In genomic region chr17:28101284-28101887, GRCm38 (mm10) we compare ENCODE assay signal across 16 mouse cellular contexts. TPM values are rescaled to one million over a fixed set of nuclear protein-coding genes. Genes with fewer than 3 reads are reported as not detected.
DNase-seq lines count a peak whose midpoint lies in the region; ATAC-seq lines count a peak whose summit lies in the region.
"Had no signal": no experiment of that assay in that cellular context is flagged by ENCODE, and none has a peak within 500 bp of the region (broad histone marks: within the 10 kb centered on the region; RNA-seq: fewer than 3 reads in every experiment).

No protein-coding gene starts in this region.

- no peaks in the 10 kb centered on the region for H3K27me3 ChIP-seq in kidney, embryonic 14.5 days (ENCODE audit: control insufficient read depth, insufficient read depth, low read length)
- H3K27me3 ChIP-seq in embryonic facial prominence, embryonic 14.5 days (replicated peaks; ENCODE audit: control insufficient read depth, insufficient read depth, low read length): no peaks in the 10 kb centered on the region
- no peaks in the 10 kb centered on the region for H3K27me3 ChIP-seq in limb, embryonic 10.5 days (ENCODE audit: low read depth, poor library complexity, severe bottlenecking)
- H3K27me3 ChIP-seq in midbrain, embryonic 16.5 days (ENCODE audit: control insufficient read depth, insufficient read depth, low read depth, low read length): no peaks in the 10 kb centered on the region
- H3K27me3 ChIP-seq: heart, embryonic 15.5 days had no signal

- peak; percentile 81 for ATAC-seq in kidney, embryonic 14.5 days (ENCODE audit: low FRiP score, low TSS enrichment)
- no peak for ATAC-seq in embryonic facial prominence, embryonic 14.5 days (ENCODE audit: low read depth)
- peak; percentile 66; the same call in 1 of the 2 replicates for ATAC-seq in midbrain, embryonic 16.5 days
- ATAC-seq: inflammation-experienced regulatory T-cells, adult 6 months had no signal

- no peaks in the 10 kb centered on the region for H3K36me3 ChIP-seq in kidney, embryonic 14.5 days (ENCODE audit: control insufficient read depth, insufficient read depth, low read length)
- no peaks in the 10 kb centered on the region for H3K36me3 ChIP-seq in embryonic facial prominence, embryonic 14.5 days (ENCODE audit: control insufficient read depth, insufficient read depth, low read length)
- H3K36me3 ChIP-seq in limb, embryonic 10.5 days: no peaks in the 10 kb centered on the region
- no peaks in the 10 kb centered on the region for H3K36me3 ChIP-seq in midbrain, embryonic 16.5 days (ENCODE audit: control insufficient read depth, insufficient read depth, low read length)
- H3K36me3 ChIP-seq: heart, embryonic 15.5 days had no signal

- peak overlapping the region; percentile 78 for H3K27ac ChIP-seq in kidney, embryonic 14.5 days (ENCODE audit: low read depth, low read length)
- H3K27ac ChIP-seq in embryonic facial prominence, embryonic 14.5 days (replicated peaks; ENCODE audit: low read depth, low read length): no peak overlapping the region
- peak overlapping the region; percentile 68 for H3K27ac ChIP-seq in limb, embryonic 10.5 days
- peak overlapping the region; percentile 55 for H3K27ac ChIP-seq in midbrain, embryonic 16.5 days (ENCODE audit: low read length)
- H3K27ac ChIP-seq: heart, embryonic 15.5 days had no signal

- 7% methylated on average over 12 of the region's 12 CpGs for WGBS in kidney, embryonic 14.5 days
- 42% methylated on average over 12 of the region's 12 CpGs for WGBS in embryonic facial prominence, embryonic 14.5 days
- 18% methylated on average over 12 of the region's 12 CpGs for WGBS in limb, embryonic 10.5 days
- WGBS in midbrain, embryonic 16.5 days: 27% methylated on average over 12 of the region's 12 CpGs

- H3K4me2 ChIP-seq in kidney, embryonic 14.5 days (replicated peaks; ENCODE audit: low read depth, low read length): 0 out of 2 replicates have a peak overlapping the region, but pooled peaks have one; percentile 13
- H3K4me2 ChIP-seq in embryonic facial prominence, embryonic 14.5 days (ENCODE audit: low read depth, low read length): no peak overlapping the region
- no peak overlapping the region for H3K4me2 ChIP-seq in midbrain, embryonic 16.5 days (ENCODE audit: low read length)
- H3K4me2 ChIP-seq: heart, embryonic 15.5 days had no signal

- DNase-seq in kidney, adult 8-10 months: no peak
- peak; percentile 56 for DNase-seq in embryonic facial prominence, embryonic 14.5 days (ENCODE audit: low spot score)
- no peak for DNase-seq in limb, embryonic 10.5 days (ENCODE audit: low spot score)
- DNase-seq in layer of hippocampus, postnatal 14 days (ENCODE audit: low spot score in 2 of 2): no peak
- no peak for DNase-seq in urinary bladder, postnatal 4 days (ENCODE audit: low spot score in 2 of 2)
- no peak for DNase-seq in B cell, adult 2 months
- DNase-seq: adrenal gland, postnatal 10 days; cerebellum, postnatal 10 days; lung, adult 18-20 months; thymus, postnatal 14 days had no signal

- H3K9me3 ChIP-seq in kidney, embryonic 14.5 days (ENCODE audit: control insufficient read depth, low read length): no peaks in the 10 kb centered on the region
- no peaks in the 10 kb centered on the region for H3K9me3 ChIP-seq in embryonic facial prominence, embryonic 14.5 days (ENCODE audit: control insufficient read depth, low read length)
- H3K9me3 ChIP-seq in limb, embryonic 10.5 days (replicated peaks): no peaks in the 10 kb centered on the region
- no peaks in the 10 kb centered on the region for H3K9me3 ChIP-seq in midbrain, embryonic 16.5 days (replicated peaks; ENCODE audit: control insufficient read depth, low read length, poor library complexity, severe bottlenecking)
- H3K9me3 ChIP-seq: heart, embryonic 15.5 days had no signal

- H3K4me1 ChIP-seq in kidney, embryonic 14.5 days (ENCODE audit: control insufficient read depth, insufficient read depth, low read length): peaks cover 24% of the 10 kb centered on the region
- peaks cover 10% of the 10 kb centered on the region; the same call in 1 of the 2 replicates for H3K4me1 ChIP-seq in embryonic facial prominence, embryonic 14.5 days (ENCODE audit: control insufficient read depth, insufficient read depth, low read length)
- peaks cover 56% of the 10 kb centered on the region for H3K4me1 ChIP-seq in limb, embryonic 10.5 days
- peaks cover 15% of the 10 kb centered on the region for H3K4me1 ChIP-seq in midbrain, embryonic 16.5 days (ENCODE audit: control insufficient read depth, insufficient read depth, low read length)
- H3K4me1 ChIP-seq: heart, embryonic 15.5 days had no signal

- no peak overlapping the region for H3K4me3 ChIP-seq in kidney, embryonic 14.5 days (ENCODE audit: low read length)
- H3K4me3 ChIP-seq in embryonic facial prominence, embryonic 14.5 days (ENCODE audit: low read depth, low read length): no peak overlapping the region
- peak overlapping the region; percentile 11; the same call in 1 of the 2 replicates for H3K4me3 ChIP-seq in limb, embryonic 10.5 days
- no peak overlapping the region for H3K4me3 ChIP-seq in midbrain, embryonic 16.5 days (ENCODE audit: low read depth, low read length)
- H3K4me3 ChIP-seq: heart, embryonic 15.5 days had no signal

- peak overlapping the region; percentile 18; the same call in 1 of the 2 replicates for H3K9ac ChIP-seq in kidney, embryonic 14.5 days (ENCODE audit: low read depth, low read length)
- no peak overlapping the region for H3K9ac ChIP-seq in embryonic facial prominence, embryonic 14.5 days (ENCODE audit: low read depth, low read length)
- no peak overlapping the region for H3K9ac ChIP-seq in midbrain, embryonic 16.5 days (ENCODE audit: low read depth, low read length)
- H3K9ac ChIP-seq: heart, embryonic 15.5 days had no signal

RNA-seq across cellular contexts. Expression of gene Tcp11, which starts 20.9 kb away (rescaled TPM):
- polyA plus RNA-seq in kidney, embryonic 14.5 days (2014; fragmentation: Nextera tagmentation; extraction: Ambion mirVana): 4.9 and 5.8 TPM in 2 replicates
- 1.4 and 2.4 TPM in 2 replicates for polyA plus RNA-seq in embryonic facial prominence, embryonic 14.5 days (2014; fragmentation: Nextera tagmentation; extraction: Ambion mirVana)
- polyA plus RNA-seq in limb, embryonic 10.5 days (2016; fragmentation: Nextera tagmentation; extraction: Ambion mirVana): 0.97 and 1.1 TPM in 2 replicates
- polyA plus RNA-seq in midbrain, embryonic 16.5 days (2015; fragmentation: Nextera tagmentation; extraction: Ambion mirVana): 2.0 TPM in 2 replicates
- total RNA-seq in layer of hippocampus, postnatal 14 days (2021): 1 to 10 TPM in 1 of 2 experiments, under 1 TPM in 1; 0.86 to 1.3 TPM

RNA-seq across cellular contexts. Expression of gene Scube3, which starts 40.6 kb away (rescaled TPM):
- polyA plus RNA-seq in kidney, embryonic 14.5 days (2014; fragmentation: Nextera tagmentation; extraction: Ambion mirVana): 20.5 and 31.3 TPM in 2 replicates
- 8.1 and 8.8 TPM in 2 replicates for polyA plus RNA-seq in embryonic facial prominence, embryonic 14.5 days (2014; fragmentation: Nextera tagmentation; extraction: Ambion mirVana)
- polyA plus RNA-seq in limb, embryonic 10.5 days (2016; fragmentation: Nextera tagmentation; extraction: Ambion mirVana): 10.9 and 11.0 TPM in 2 replicates
- polyA plus RNA-seq in midbrain, embryonic 16.5 days (2015; fragmentation: Nextera tagmentation; extraction: Ambion mirVana): 5.4 and 5.8 TPM in 2 replicates
- 1 to 10 TPM; 1.7 to 2.4 TPM for total RNA-seq in layer of hippocampus, postnatal 14 days (2021)
- total RNA-seq: granulocyte monocyte progenitor cell, adult 5-6 weeks; megakaryocyte, adult 5-6 weeks had no signal
- polyA plus RNA-seq: inflammation-experienced regulatory T-cells, adult 6 months had no signal
